Mouse (Mus musculus): ENCODE data around the gene Ldlrad2. TPM values are rescaled to one million over a fixed set of nuclear protein-coding genes. Genes with fewer than 3 reads are reported as not detected.

The Ldlrad2 gene
- polyA plus RNA-seq (2014; fragmentation: Nextera tagmentation; extraction: Ambion mirVana), result not detected in 2 replicates

DNA sequence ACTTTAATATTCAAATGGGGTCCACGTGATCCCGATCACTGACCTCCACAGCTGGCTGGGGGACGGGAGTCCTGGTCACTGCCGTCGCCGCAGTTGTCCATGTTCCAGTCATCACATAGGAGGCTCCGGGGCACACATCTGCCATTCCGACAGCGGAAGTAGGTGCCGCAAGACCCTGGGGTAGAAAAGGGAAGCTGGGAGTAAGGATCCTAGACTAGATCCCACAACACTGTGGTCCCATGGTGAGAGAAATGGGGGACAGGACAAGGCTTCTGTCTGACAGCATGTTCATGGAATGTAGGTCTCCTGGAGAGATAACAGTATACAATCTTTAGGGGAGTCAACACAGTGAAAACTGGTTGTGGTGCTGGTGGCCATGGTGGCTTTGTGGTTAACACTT lies at the start of gene Ldlrad2:
TSS of gene Ldlrad2 (minus strand) at position 101 of the 400 bp plus-strand sequence.
- H3K4me1 ChIP-seq (ENCODE audit: control insufficient read depth, insufficient read depth, low read length), result 0 out of 2 replicates have a peak, but pooled peaks cover 2% of the 10 kb centered on the region

GRCm38 (mm10) chr4:137622847-137623246 lies 48.5 kb upstream of the Ldlrad2 start:
- no peak for ATAC-seq
- Histone ChIP-seq H3K4me1 (ENCODE audit: control insufficient read depth, insufficient read depth, low read length) (no peaks in the 10 kb centered on the region), H3K36me3 (ENCODE audit: control insufficient read depth, insufficient read depth, low read length) (peaks cover 88% of the 10 kb centered on the region), H3K4me3 (ENCODE audit: low read depth, low read length) (no peak overlapping the region), H3K4me2 (ENCODE audit: low read length) (no peak overlapping the region), H3K27me3 (replicated peaks; ENCODE audit: control insufficient read depth, insufficient read depth, low read length) (no peaks in the 10 kb centered on the region), H3K9ac (ENCODE audit: low read length) (no peak overlapping the region), H3K27ac (ENCODE audit: low read depth, low read length) (no peak overlapping the region), H3K9me3 (replicated peaks; ENCODE audit: control insufficient read depth, low read length) (no peaks in the 10 kb centered on the region)
- DNase-seq (ENCODE audit: low spot score), result no peak
- WGBS, result 92% methylated on average over 8 of the region's 8 CpGs

More for the DNA sequence above, at the start of gene Ldlrad2:
- no peaks in the 10 kb centered on the region for H3K9me3 ChIP-seq (replicated peaks; ENCODE audit: control insufficient read depth, low read length)
- H3K27ac ChIP-seq (ENCODE audit: low read depth, low read length), result no peak within 1 kb of the TSS
- no peak within 1 kb of the TSS for H3K4me2 ChIP-seq (ENCODE audit: low read length)
- no peak within 1 kb of the TSS for H3K9ac ChIP-seq (ENCODE audit: low read length)
- WGBS, result 90% methylated on average over 10 of the region's 10 CpGs
- no peak within 1 kb of the TSS for H3K4me3 ChIP-seq (ENCODE audit: low read depth, low read length)
- no peak for ATAC-seq
- H3K27me3 ChIP-seq (replicated peaks; ENCODE audit: control insufficient read depth, insufficient read depth, low read length), result 0 out of 2 replicates have a peak, but pooled peaks cover 7% of the 10 kb centered on the region
- H3K36me3 ChIP-seq (ENCODE audit: control insufficient read depth, insufficient read depth, low read length), result no peaks in the 10 kb centered on the region
- DNase-seq (ENCODE audit: low spot score), result no peak

- no peak overlapping the region for H3K27ac ChIP-seq (ENCODE audit: low read depth, low read length)
- WGBS, result 83% methylated on average over 15 of the region's 15 CpGs
- no peaks in the 10 kb centered on the region for H3K27me3 ChIP-seq (replicated peaks; ENCODE audit: control insufficient read depth, insufficient read depth, low read length)
- H3K9ac ChIP-seq (ENCODE audit: low read length), result no peak overlapping the region
- no peak overlapping the region for H3K4me2 ChIP-seq (ENCODE audit: low read length)
- H3K36me3 ChIP-seq (ENCODE audit: control insufficient read depth, insufficient read depth, low read length), result peaks cover 94% of the 10 kb centered on the region
- no peak overlapping the region for H3K4me3 ChIP-seq (ENCODE audit: low read depth, low read length)
- no peak for DNase-seq (ENCODE audit: low spot score)
- H3K4me1 ChIP-seq (ENCODE audit: control insufficient read depth, insufficient read depth, low read length), result no peaks in the 10 kb centered on the region
- no peak for ATAC-seq
- no peaks in the 10 kb centered on the region for H3K9me3 ChIP-seq (replicated peaks; ENCODE audit: control insufficient read depth, low read length)
Measured at GRCm38 (mm10) chr4:137610256-137610655, 35.9 kb upstream of the Ldlrad2 start.

- WGBS, result 93% methylated on average over 7 of the region's 7 CpGs
- Histone ChIP-seq H3K4me2 (ENCODE audit: low read length) (no peak overlapping the region), H3K4me1 (ENCODE audit: control insufficient read depth, insufficient read depth, low read length) (no peaks in the 10 kb centered on the region), H3K4me3 (ENCODE audit: low read depth, low read length) (no peak overlapping the region), H3K27me3 (replicated peaks; ENCODE audit: control insufficient read depth, insufficient read depth, low read length) (no peaks in the 10 kb centered on the region), H3K27ac (ENCODE audit: low read depth, low read length) (no peak overlapping the region), H3K9me3 (replicated peaks; ENCODE audit: control insufficient read depth, low read length) (no peaks in the 10 kb centered on the region), H3K9ac (ENCODE audit: low read length) (no peak overlapping the region), H3K36me3 (ENCODE audit: control insufficient read depth, insufficient read depth, low read length) (peaks cover 93% of the 10 kb centered on the region)
- no peak for ATAC-seq
- DNase-seq (ENCODE audit: low spot score), result no peak
Measured at GRCm38 (mm10) chr4:137609702-137610101, 35.3 kb upstream of the Ldlrad2 start.

DNA sequence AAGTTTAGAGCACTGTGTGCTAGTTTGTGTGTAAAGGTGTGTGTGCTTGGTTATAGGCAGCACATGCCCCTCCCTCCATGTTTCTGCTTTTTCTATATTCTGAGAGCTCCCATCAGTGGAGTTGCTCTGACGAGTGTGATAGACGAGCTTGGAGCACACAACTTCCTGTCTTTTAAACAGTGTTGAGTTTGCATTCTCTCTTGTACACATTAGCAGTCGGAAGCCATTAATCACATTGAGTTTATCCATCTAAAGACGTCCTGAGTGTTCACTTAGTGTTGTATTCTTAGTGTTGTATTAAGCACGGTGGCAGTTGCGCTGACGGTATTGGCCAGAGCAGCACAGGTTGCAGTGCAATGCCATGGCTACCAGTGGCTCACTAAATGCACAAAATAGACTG lies 34.9 kb upstream of the Ldlrad2 start:
- ATAC-seq (no peak), DNase-seq (ENCODE audit: low spot score) (no peak)
- Histone ChIP-seq H3K4me1 (ENCODE audit: control insufficient read depth, insufficient read depth, low read length) (no peaks in the 10 kb centered on the region), H3K4me2 (ENCODE audit: low read length) (no peak overlapping the region), H3K4me3 (ENCODE audit: low read depth, low read length) (no peak overlapping the region), H3K9me3 (replicated peaks; ENCODE audit: control insufficient read depth, low read length) (no peaks in the 10 kb centered on the region), H3K9ac (ENCODE audit: low read length) (no peak overlapping the region), H3K27ac (ENCODE audit: low read depth, low read length) (no peak overlapping the region), H3K36me3 (ENCODE audit: control insufficient read depth, insufficient read depth, low read length) (peaks cover 92% of the 10 kb centered on the region), H3K27me3 (replicated peaks; ENCODE audit: control insufficient read depth, insufficient read depth, low read length) (no peaks in the 10 kb centered on the region)
- WGBS, result 91% methylated on average over 7 of the region's 7 CpGs

GRCm38 (mm10) chr4:137607023-137607422 lies 32.7 kb upstream of the Ldlrad2 start:
- no peak for ATAC-seq
- Histone ChIP-seq H3K36me3 (ENCODE audit: control insufficient read depth, insufficient read depth, low read length) (peaks cover 70% of the 10 kb centered on the region), H3K27me3 (replicated peaks; ENCODE audit: control insufficient read depth, insufficient read depth, low read length) (no peaks in the 10 kb centered on the region), H3K9ac (ENCODE audit: low read length) (no peak overlapping the region), H3K9me3 (replicated peaks; ENCODE audit: control insufficient read depth, low read length) (no peaks in the 10 kb centered on the region), H3K4me1 (ENCODE audit: control insufficient read depth, insufficient read depth, low read length) (no peaks in the 10 kb centered on the region), H3K4me2 (ENCODE audit: low read length) (no peak overlapping the region), H3K27ac (ENCODE audit: low read depth, low read length) (no peak overlapping the region), H3K4me3 (ENCODE audit: low read depth, low read length) (no peak overlapping the region)
- 88% methylated on average over 2 of the region's 2 CpGs for WGBS
- DNase-seq (ENCODE audit: low spot score), result no peak

- no peak for DNase-seq (ENCODE audit: low spot score)
- H3K27me3 ChIP-seq (replicated peaks; ENCODE audit: control insufficient read depth, insufficient read depth, low read length), result no peaks in the 10 kb centered on the region
- no peak overlapping the region for H3K4me3 ChIP-seq (ENCODE audit: low read depth, low read length)
- no peak overlapping the region for H3K9ac ChIP-seq (ENCODE audit: low read length)
- peaks cover 36% of the 10 kb centered on the region for H3K36me3 ChIP-seq (ENCODE audit: control insufficient read depth, insufficient read depth, low read length)
- 73% methylated on average over 11 of the region's 11 CpGs for WGBS
- H3K4me1 ChIP-seq (ENCODE audit: control insufficient read depth, insufficient read depth, low read length), result no peaks in the 10 kb centered on the region
- no peak overlapping the region for H3K4me2 ChIP-seq (ENCODE audit: low read length)
- no peak overlapping the region for H3K27ac ChIP-seq (ENCODE audit: low read depth, low read length)
- ATAC-seq, result no peak
- no peaks in the 10 kb centered on the region for H3K9me3 ChIP-seq (replicated peaks; ENCODE audit: control insufficient read depth, low read length)
Measured at GRCm38 (mm10) chr4:137603449-137604171, 29.2 kb upstream of the Ldlrad2 start.

DNA sequence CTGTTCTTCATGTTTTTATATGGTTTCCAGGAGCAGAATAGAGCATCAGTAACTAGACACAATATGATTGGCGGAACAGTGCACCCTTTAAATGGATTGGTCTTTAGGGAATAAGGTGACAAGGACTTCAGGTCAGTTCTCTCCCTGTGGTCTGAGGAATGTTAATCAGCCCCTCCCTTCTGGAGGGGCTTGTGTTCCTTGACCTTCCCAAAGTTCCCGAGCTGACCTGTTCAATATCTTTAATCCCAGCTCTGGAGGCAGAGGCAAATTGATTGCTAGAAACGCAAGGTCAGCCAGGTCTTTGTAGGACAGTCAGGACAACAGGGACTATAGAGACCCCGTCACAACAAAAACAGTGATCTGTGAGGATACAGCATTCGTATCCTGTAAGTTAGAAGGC lies 24.2 kb upstream of the Ldlrad2 start:
- 77% methylated on average over 5 of the region's 5 CpGs for WGBS
- ATAC-seq, result no peak
- no peaks in the 10 kb centered on the region for H3K36me3 ChIP-seq (ENCODE audit: control insufficient read depth, insufficient read depth, low read length)
- no peaks in the 10 kb centered on the region for H3K27me3 ChIP-seq (replicated peaks; ENCODE audit: control insufficient read depth, insufficient read depth, low read length)
- no peak overlapping the region for H3K4me2 ChIP-seq (ENCODE audit: low read length)
- no peak overlapping the region for H3K9ac ChIP-seq (ENCODE audit: low read length)
- peaks cover 14% of the 10 kb centered on the region for H3K4me1 ChIP-seq (ENCODE audit: control insufficient read depth, insufficient read depth, low read length)
- DNase-seq (ENCODE audit: low spot score), result no peak
- no peak overlapping the region for H3K27ac ChIP-seq (ENCODE audit: low read depth, low read length)
- no peak overlapping the region for H3K4me3 ChIP-seq (ENCODE audit: low read depth, low read length)
- H3K9me3 ChIP-seq (replicated peaks; ENCODE audit: control insufficient read depth, low read length), result no peaks in the 10 kb centered on the region

DNA sequence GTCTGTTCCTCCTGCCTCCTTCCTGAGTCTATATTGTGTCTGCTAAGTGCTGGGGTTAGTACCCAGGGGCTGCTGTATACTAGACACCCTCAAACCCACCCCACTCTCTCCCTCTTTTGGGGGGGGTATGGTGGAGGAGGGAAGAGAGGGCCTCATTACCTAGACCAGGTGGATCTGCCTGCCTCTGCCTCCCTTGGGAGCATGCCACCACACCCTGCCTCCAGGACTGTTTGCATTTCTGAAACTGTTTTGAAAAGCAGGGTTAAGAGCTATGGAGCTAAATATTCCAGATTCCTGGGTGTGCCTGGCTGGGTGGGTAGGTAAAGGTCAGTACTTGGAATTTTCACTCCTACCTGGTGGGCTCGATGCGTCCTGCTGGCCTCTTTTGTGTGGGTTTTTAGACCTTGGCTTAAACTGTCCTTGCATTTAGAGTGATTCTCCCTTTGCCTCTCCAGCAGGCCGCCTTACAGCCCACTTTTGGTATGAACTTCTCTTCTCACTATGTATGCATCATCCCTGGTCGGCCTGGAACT lies 22.8 kb upstream of the Ldlrad2 start:
- Histone ChIP-seq H3K9ac (ENCODE audit: low read length) (no peak overlapping the region), H3K4me2 (ENCODE audit: low read length) (no peak overlapping the region), H3K9me3 (replicated peaks; ENCODE audit: control insufficient read depth, low read length) (no peaks in the 10 kb centered on the region), H3K4me1 (ENCODE audit: control insufficient read depth, insufficient read depth, low read length) (peaks cover 14% of the 10 kb centered on the region), H3K27me3 (replicated peaks; ENCODE audit: control insufficient read depth, insufficient read depth, low read length) (no peaks in the 10 kb centered on the region), H3K4me3 (ENCODE audit: low read depth, low read length) (no peak overlapping the region), H3K36me3 (ENCODE audit: control insufficient read depth, insufficient read depth, low read length) (no peaks in the 10 kb centered on the region), H3K27ac (ENCODE audit: low read depth, low read length) (no peak overlapping the region)
- ATAC-seq, result no peak
- no peak for DNase-seq (ENCODE audit: low spot score)
- whole genome bisulfite sequencing, result 95% methylated on average over 4 of the region's 4 CpGs

Data from forebrain, embryonic 14.5 days (tissue).